Mouse (Mus musculus) naive thymus-derived CD4-positive, alpha-beta T cell, adult 5 months (primary cell): Measurements from ENCODE around the gene Tbx4. TPM values are rescaled to one million over a fixed set of nuclear protein-coding genes. Genes with fewer than 3 reads are reported as not detected.

Experiments used
- polyA plus RNA-seq: library from polyadenylated mRNA; unstranded; fragments of 100-300 nt; shearing (Covaris generic); gene quantifications from one replicate; pipeline ENCODE4 v1.2.1, GENCODE M21; 2017

The Tbx4 gene
- polyA plus RNA-seq = not detected

DNA sequence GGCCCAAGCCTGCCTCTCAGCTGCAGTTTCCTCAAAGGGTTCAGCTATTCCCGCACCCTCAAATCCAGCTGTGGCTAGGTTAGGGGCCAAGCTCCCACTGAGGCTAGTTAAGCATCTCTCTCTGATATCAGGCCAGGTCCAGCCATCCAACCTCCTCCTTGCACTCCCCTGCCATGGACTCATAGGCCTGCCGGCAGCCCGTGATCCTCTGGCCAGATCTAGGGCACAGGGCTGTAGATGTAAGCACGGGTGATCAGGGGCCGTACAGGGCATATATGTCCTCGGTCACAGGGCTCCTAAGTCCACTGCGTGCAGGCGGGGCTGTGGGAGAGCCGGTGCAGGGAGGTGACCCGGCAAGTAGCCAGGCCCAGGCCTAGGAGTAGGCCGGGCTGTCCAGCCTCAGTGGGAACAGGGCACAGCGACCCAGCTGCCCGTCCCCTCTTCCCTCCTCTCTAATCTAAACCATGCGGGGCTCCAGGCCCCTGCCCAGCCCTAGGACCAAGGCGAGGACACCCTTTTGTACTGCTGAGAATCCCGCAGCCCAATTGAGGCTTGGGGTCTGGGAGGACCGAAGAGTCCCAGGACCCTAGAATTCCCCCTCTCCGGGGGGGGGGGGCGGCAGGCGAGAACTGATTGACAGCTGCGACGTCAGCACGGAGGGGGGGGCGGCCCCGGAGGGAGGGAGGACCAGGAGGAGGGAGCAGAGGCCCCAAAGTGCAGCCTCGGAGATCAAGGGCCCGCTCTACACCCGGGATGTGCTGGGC lies at the start of gene Tbx4:
TSS of gene Tbx4 (plus strand) at position 758 of the 764 bp plus-strand sequence.

DNA sequence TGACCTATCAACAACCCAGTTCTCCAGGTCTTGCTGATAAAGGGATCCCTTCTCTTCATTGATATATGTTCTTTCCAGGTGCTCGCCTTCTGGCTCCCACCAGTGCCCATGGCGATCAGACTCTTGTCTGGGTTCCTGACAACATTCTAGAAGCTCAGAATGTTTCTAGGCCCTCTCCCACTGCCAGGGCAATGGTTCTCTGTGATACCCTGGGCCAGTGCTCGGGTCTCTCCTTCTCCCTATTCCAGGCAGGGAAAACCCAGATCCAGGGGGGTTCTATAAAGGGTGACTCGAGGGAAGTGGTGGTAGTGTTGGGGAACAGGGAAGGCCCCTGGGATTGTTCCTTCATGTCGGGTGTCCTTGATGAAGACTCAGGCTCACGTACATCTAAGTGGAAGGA lies 36.0 kb upstream of the Tbx4 start, which contains the start of gene Gm11444:
TSS of gene Gm11444 (minus strand) at position 101 of the 400 bp plus-strand sequence.

Other genes starting within 250 kb of the Tbx4 start
- gene Tbx2, start 53.9 kb upstream of the Tbx4 start, polyA plus RNA-seq = 0.12 TPM
- gene Gm11444, start 36.1 kb upstream of the Tbx4 start, polyA plus RNA-seq = not detected